Mouse (Mus musculus): Measurements from ENCODE around the gene Dhx58. TPM values are rescaled to one million over a fixed set of nuclear protein-coding genes. Genes with fewer than 3 reads are reported as not detected.
"Not testable (repeated sequence)": the region's sequence is repeated elsewhere in the genome, so short reads cannot be mapped to it uniquely, and the experiment has no call there.

Dhx58 gene
- polyA plus RNA-seq, 1 experiment from 2014 or later = 42.8 TPM

GRCm38 (mm10) chr11:100671049-100671448, 33.0 kb downstream of the Dhx58 start:
- WGBS (ENCODE audit: missing documents) = 75% methylated on average over 1 of the region's 1 CpGs

GRCm38 (mm10) chr11:100659806-100660205, 44.3 kb downstream of the Dhx58 start:
- Histone ChIP-seq H3K4me3 (ENCODE audit: inconsistent target) (no peak overlapping the region), H3K27ac (no peak overlapping the region)
- WGBS (ENCODE audit: missing documents) = 93% methylated on average over 10 of the region's 10 CpGs

More at GRCm38 (mm10) chr11:100671049-100671448, 33.0 kb downstream of the Dhx58 start:
- Histone ChIP-seq H3K27ac (no peak overlapping the region), H3K4me3 (ENCODE audit: inconsistent target) (no peak overlapping the region), H3K79me2 (ENCODE audit: inconsistent target) (no peaks in the 10 kb centered on the region), H3K36me3 (ENCODE audit: inconsistent target) (no peaks in the 10 kb centered on the region)

DNA sequence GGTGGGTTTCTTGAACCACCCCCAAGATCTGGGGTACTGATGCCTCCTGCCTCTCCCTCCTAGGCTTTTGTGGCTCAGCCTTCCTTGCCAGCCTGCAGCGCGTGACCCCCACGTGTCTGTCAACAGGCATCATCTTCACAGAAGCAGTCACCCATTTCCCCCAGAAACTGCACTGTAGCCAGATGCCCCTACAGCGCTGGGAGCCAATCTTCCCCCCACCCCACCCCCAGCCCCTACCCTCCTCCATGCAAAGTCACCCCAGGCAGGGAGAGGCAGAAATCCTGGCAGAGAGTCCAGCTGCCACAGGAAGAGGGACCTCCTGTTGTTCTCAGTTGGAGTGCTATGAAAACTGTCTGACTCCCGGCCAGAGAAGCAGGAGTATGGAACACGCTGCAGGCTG, 47.6 kb downstream of the Dhx58 start:
- H3K36me3 ChIP-seq (ENCODE audit: inconsistent target) = no peaks in the 10 kb centered on the region
- 45% methylated on average over 6 of the region's 6 CpGs for WGBS (ENCODE audit: missing documents)
- H3K4me3 ChIP-seq (ENCODE audit: inconsistent target) = no peak overlapping the region
- H3K79me2 ChIP-seq (ENCODE audit: inconsistent target) = no peaks in the 10 kb centered on the region
- H3K27ac ChIP-seq = no peak overlapping the region

More at GRCm38 (mm10) chr11:100659806-100660205, 44.3 kb downstream of the Dhx58 start:
- Histone ChIP-seq H3K79me2 (ENCODE audit: inconsistent target) (no peaks in the 10 kb centered on the region), H3K36me3 (ENCODE audit: inconsistent target) (no peaks in the 10 kb centered on the region)

DNA sequence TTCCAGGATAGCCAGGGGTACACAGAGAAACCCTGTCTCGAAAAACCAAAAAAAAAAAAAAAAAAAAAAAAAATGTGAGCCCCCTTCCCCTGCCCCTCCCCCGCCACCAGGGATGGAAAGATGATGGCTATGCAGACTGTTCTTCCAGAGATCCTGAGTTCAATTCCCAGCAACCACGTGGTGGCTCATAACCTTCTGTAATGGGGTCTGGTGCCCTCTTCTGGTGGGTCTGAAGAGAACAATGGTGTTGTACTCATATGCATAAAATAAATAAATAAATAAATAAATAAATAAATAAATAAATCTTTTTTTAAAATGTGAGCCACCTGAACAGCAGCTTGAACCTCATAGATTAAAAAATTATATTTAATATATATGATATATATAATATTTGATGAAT, 48.5 kb downstream of the Dhx58 start:
- H3K4me3 ChIP-seq (ENCODE audit: inconsistent target); H3K36me3 ChIP-seq (ENCODE audit: inconsistent target); H3K79me2 ChIP-seq (ENCODE audit: inconsistent target); H3K27ac ChIP-seq: not testable (repeated sequence)
- 80% methylated on average over 1 of the region's 3 CpGs for WGBS (ENCODE audit: missing documents)

GRCm38 (mm10) chr11:100651748-100652147, 52.3 kb downstream of the Dhx58 start:
- WGBS (ENCODE audit: missing documents) = 60% methylated on average over 3 of the region's 3 CpGs
- H3K27ac ChIP-seq = no peak overlapping the region
- H3K79me2 ChIP-seq (ENCODE audit: inconsistent target) = no peaks in the 10 kb centered on the region
- no peaks in the 10 kb centered on the region for H3K36me3 ChIP-seq (ENCODE audit: inconsistent target)
- no peak overlapping the region for H3K4me3 ChIP-seq (ENCODE audit: inconsistent target)

DNA sequence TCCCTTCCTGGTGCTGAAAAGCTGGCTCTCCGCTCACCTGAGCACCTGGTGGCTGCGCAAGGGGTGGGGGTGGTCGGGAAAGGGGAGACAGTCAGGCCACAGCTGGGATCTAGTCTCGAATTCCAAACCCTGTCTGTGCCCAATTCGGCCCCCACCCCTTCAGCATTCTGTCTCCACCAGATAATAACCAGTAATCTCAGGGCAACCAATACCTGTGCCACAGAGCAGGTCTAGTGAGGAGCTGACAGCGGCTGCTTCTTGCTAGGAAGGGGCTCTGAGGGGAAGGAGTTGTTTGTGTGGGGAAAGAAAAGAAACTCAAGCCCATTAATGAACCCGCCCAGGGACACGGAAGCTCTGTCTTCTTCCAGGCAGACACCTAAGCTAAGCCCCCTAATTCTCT, 52.9 kb downstream of the Dhx58 start:
- Histone ChIP-seq H3K27ac (no peak overlapping the region), H3K36me3 (ENCODE audit: inconsistent target) (no peaks in the 10 kb centered on the region), H3K79me2 (ENCODE audit: inconsistent target) (no peaks in the 10 kb centered on the region), H3K4me3 (ENCODE audit: inconsistent target) (no peak overlapping the region)
- 35% methylated on average over 8 of the region's 8 CpGs for WGBS (ENCODE audit: missing documents)

DNA sequence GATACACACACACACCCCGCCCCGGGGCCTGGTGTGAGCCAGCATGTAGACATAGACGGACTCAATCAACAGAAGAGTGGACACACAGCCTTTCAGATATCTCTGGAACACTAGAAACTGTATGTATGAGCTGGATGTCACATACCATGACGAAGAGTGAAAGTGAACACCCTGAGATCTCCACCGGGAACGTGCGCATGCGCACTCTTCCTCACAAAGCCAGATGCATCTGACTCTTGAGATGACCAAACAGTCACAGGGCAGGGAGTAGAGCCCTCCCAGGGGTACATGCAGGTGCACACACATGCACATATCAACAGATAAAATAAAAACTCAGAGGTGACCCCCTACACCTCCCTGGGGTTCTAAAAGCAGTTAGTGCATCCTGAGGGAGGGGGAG, 55.7 kb downstream of the Dhx58 start:
- WGBS (ENCODE audit: missing documents) = 90% methylated on average over 8 of the region's 8 CpGs
- H3K4me3 ChIP-seq (ENCODE audit: inconsistent target) = no peak overlapping the region
- H3K27ac ChIP-seq = no peak overlapping the region
- H3K36me3 ChIP-seq (ENCODE audit: inconsistent target) = no peaks in the 10 kb centered on the region
- no peaks in the 10 kb centered on the region for H3K79me2 ChIP-seq (ENCODE audit: inconsistent target)

DNA sequence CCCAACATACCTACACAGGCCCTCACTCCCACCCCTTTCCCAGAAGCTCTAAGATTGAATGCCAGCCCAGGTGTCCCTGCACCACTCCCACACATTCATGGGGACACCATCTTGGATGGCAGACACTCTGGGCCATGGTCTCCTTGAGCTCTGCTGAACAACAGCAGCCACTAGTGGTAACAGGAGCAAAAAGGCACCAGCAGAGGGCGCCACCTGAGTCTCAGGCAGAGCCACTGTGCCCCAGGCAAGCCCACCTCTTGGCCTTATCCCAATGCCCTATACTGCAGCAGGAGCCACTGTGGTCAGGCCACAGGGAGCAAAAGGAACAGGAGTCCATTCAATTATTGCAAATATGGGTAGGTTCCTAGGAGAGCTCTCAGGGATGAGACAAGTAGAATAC, 57.8 kb downstream of the Dhx58 start:
- Histone ChIP-seq H3K4me3 (ENCODE audit: inconsistent target) (no peak overlapping the region), H3K36me3 (ENCODE audit: inconsistent target) (no peaks in the 10 kb centered on the region), H3K27ac (no peak overlapping the region), H3K79me2 (ENCODE audit: inconsistent target) (no peaks in the 10 kb centered on the region)
- 0% methylated on average over 1 of the region's 1 CpGs for WGBS (ENCODE audit: missing documents)

Other genes with a start within 250 kb of the Dhx58 start
- gene Klhl11, start 231.5 kb downstream of the Dhx58 start, polyA plus RNA-seq (2018) = 2.1 to 4.8 TPM (median 4.6 TPM) in 3 replicates
- 70.4 to 111 TPM (median 89.5 TPM) in 3 replicates for gene Acly, start 176.3 kb downstream of the Dhx58 start, polyA plus RNA-seq (2018)
- 0.11 to 0.12 TPM in 2 of 3 replicates, not detected in the other for gene Ttc25, start 158.7 kb downstream of the Dhx58 start, polyA plus RNA-seq (2018)
- 26.5 to 58.0 TPM (median 47.3 TPM) in 3 replicates for gene Cnp, start 129.4 kb downstream of the Dhx58 start, polyA plus RNA-seq (2018)
- gene Nkiras2, start 85.0 kb downstream of the Dhx58 start, polyA plus RNA-seq (2018) = 44.7 to 60.7 TPM (median 47.9 TPM) in 3 replicates
- gene Dnajc7, start 84.1 kb downstream of the Dhx58 start, polyA plus RNA-seq (2018) = 134 to 172 TPM (median 137 TPM) in 3 replicates
- 0.14 to 1.2 TPM (median 0.57 TPM) in 3 replicates for gene Zfp385c, start 11.8 kb downstream of the Dhx58 start, polyA plus RNA-seq (2018)
- 22.4 to 41.0 TPM (median 23.3 TPM) in 3 replicates for gene Kat2a, start 8.2 kb upstream of the Dhx58 start, polyA plus RNA-seq (2018)
- gene Hspb9, start 9.6 kb upstream of the Dhx58 start, polyA plus RNA-seq (2018) = not detected in 3 replicates
- 348 to 578 TPM (median 378 TPM) in 3 replicates for gene Rab5c, start 33.9 kb upstream of the Dhx58 start, polyA plus RNA-seq (2018)
- not detected in 3 replicates for gene Kcnh4, start 55.7 kb upstream of the Dhx58 start, polyA plus RNA-seq (2018)
- gene Hcrt, start 58.7 kb upstream of the Dhx58 start, polyA plus RNA-seq (2018) = not detected in 3 replicates
- gene Ghdc, start 66.7 kb upstream of the Dhx58 start, polyA plus RNA-seq (2018) = 11.6 to 15.9 TPM (median 14.3 TPM) in 3 replicates
- 16.7 to 27.2 TPM (median 18.9 TPM) in 3 replicates for gene Stat5b, start 146.5 kb upstream of the Dhx58 start, polyA plus RNA-seq (2018)
- 10.0 to 16.3 TPM (median 11.7 TPM) in 3 replicates for gene Stat5a, start 155.1 kb upstream of the Dhx58 start, polyA plus RNA-seq (2018)
- gene Stat3, start 235.3 kb upstream of the Dhx58 start, polyA plus RNA-seq (2018) = 44.1 to 73.6 TPM (median 66.6 TPM) in 3 replicates